Mouse (Mus musculus): Measurements from ENCODE around the gene Cdh3. TPM values are rescaled to one million over a fixed set of nuclear protein-coding genes. Genes with fewer than 3 reads are reported as not detected.

Gene Cdh3
- total and polyA plus RNA-seq, 2 experiments from 2014 or later = 1.3 to 1.4 TPM

- WGBS = 68% methylated on average over 4 of the region's 4 CpGs
- ATAC-seq (no peak), DNase-seq (no peak)
- H3K36me3 ChIP-seq (ENCODE audit: insufficient read depth) = no peaks in the 10 kb centered on the region
- no peak overlapping the region for H3K9ac ChIP-seq
- no peak overlapping the region for H3K4me2 ChIP-seq (ENCODE audit: low read depth)
- H3K4me1 ChIP-seq (ENCODE audit: insufficient read depth) = no peaks in the 10 kb centered on the region
- no peaks in the 10 kb centered on the region for H3K9me3 ChIP-seq (ENCODE audit: low read length)
- H3K27me3 ChIP-seq (ENCODE audit: insufficient read depth, low read length) = no peaks in the 10 kb centered on the region
- no peak overlapping the region for H3K27ac ChIP-seq (ENCODE audit: low read depth, low read length)
- no peak for TF ChIP-seq CTCF (IDR thresholded peaks at IDR 0.05; ENCODE audit: low read depth)
- H3K4me3 ChIP-seq (ENCODE audit: low read depth, low read length) = no peak overlapping the region
These were observed 24.8 kb downstream of the Cdh3 start for GRCm38 (mm10) chr8:106535448-106535847.

GRCm38 (mm10) chr8:106539193-106539592 is 28.5 kb downstream of the Cdh3 start:
- no peaks in the 10 kb centered on the region for H3K36me3 ChIP-seq (ENCODE audit: insufficient read depth)
- WGBS = 75% methylated on average over 5 of the region's 5 CpGs
- TF ChIP-seq CTCF (IDR thresholded peaks at IDR 0.05; ENCODE audit: low read depth) = no peak
- no peak overlapping the region for H3K9ac ChIP-seq
- no peak overlapping the region for H3K27ac ChIP-seq (ENCODE audit: low read depth, low read length)
- no peak for DNase-seq
- no peaks in the 10 kb centered on the region for H3K4me1 ChIP-seq (ENCODE audit: insufficient read depth)
- H3K9me3 ChIP-seq (ENCODE audit: low read length) = no peaks in the 10 kb centered on the region
- H3K27me3 ChIP-seq (ENCODE audit: insufficient read depth, low read length) = no peaks in the 10 kb centered on the region
- H3K4me3 ChIP-seq (ENCODE audit: low read depth, low read length) = no peak overlapping the region
- H3K4me2 ChIP-seq (ENCODE audit: low read depth) = no peak overlapping the region
- ATAC-seq = no peak

- Histone ChIP-seq H3K27ac (ENCODE audit: low read depth, low read length) (no peak overlapping the region), H3K9ac (no peak overlapping the region), H3K27me3 (ENCODE audit: insufficient read depth, low read length) (no peaks in the 10 kb centered on the region), H3K4me3 (ENCODE audit: low read depth, low read length) (no peak overlapping the region), H3K4me1 (ENCODE audit: insufficient read depth) (no peaks in the 10 kb centered on the region), H3K4me2 (ENCODE audit: low read depth) (no peak overlapping the region), H3K9me3 (ENCODE audit: low read length) (no peaks in the 10 kb centered on the region), H3K36me3 (ENCODE audit: insufficient read depth) (no peaks in the 10 kb centered on the region)
- ATAC-seq (no peak), DNase-seq (no peak)
- WGBS = 84% methylated on average over 11 of the region's 11 CpGs
- TF ChIP-seq CTCF (IDR thresholded peaks at IDR 0.05; ENCODE audit: low read depth) = no peak
These were observed 30.3 kb downstream of the Cdh3 start for GRCm38 (mm10) chr8:106541002-106541401.

GRCm38 (mm10) chr8:106543043-106543442 is 32.4 kb downstream of the Cdh3 start:
- Histone ChIP-seq H3K9ac (no peak overlapping the region), H3K4me3 (ENCODE audit: low read depth, low read length) (no peak overlapping the region), H3K9me3 (ENCODE audit: low read length) (no peaks in the 10 kb centered on the region), H3K27me3 (ENCODE audit: insufficient read depth, low read length) (no peaks in the 10 kb centered on the region), H3K36me3 (ENCODE audit: insufficient read depth) (no peaks in the 10 kb centered on the region), H3K4me1 (ENCODE audit: insufficient read depth) (no peaks in the 10 kb centered on the region), H3K4me2 (ENCODE audit: low read depth) (no peak overlapping the region), H3K27ac (ENCODE audit: low read depth, low read length) (no peak overlapping the region)
- no peak for ATAC-seq
- no peak for DNase-seq
- TF ChIP-seq CTCF (IDR thresholded peaks at IDR 0.05; ENCODE audit: low read depth) = no peak
- 74% methylated on average over 8 of the region's 8 CpGs for WGBS

- H3K36me3 ChIP-seq (ENCODE audit: insufficient read depth) = no peaks in the 10 kb centered on the region
- DNase-seq (no peak), ATAC-seq (no peak)
- no peak overlapping the region for H3K9ac ChIP-seq
- 82% methylated on average over 2 of the region's 2 CpGs for WGBS
- no peaks in the 10 kb centered on the region for H3K9me3 ChIP-seq (ENCODE audit: low read length)
- no peak for TF ChIP-seq CTCF (IDR thresholded peaks at IDR 0.05; ENCODE audit: low read depth)
- H3K4me2 ChIP-seq (ENCODE audit: low read depth) = no peak overlapping the region
- H3K4me1 ChIP-seq (ENCODE audit: insufficient read depth) = no peaks in the 10 kb centered on the region
- no peaks in the 10 kb centered on the region for H3K27me3 ChIP-seq (ENCODE audit: insufficient read depth, low read length)
- no peak overlapping the region for H3K4me3 ChIP-seq (ENCODE audit: low read depth, low read length)
- no peak overlapping the region for H3K27ac ChIP-seq (ENCODE audit: low read depth, low read length)
These were observed 34.5 kb downstream of the Cdh3 start for GRCm38 (mm10) chr8:106545149-106545548.

- H3K4me1 ChIP-seq (ENCODE audit: insufficient read depth) = no peaks in the 10 kb centered on the region
- H3K9ac ChIP-seq = no peak overlapping the region
- WGBS = 90% methylated on average over 7 of the region's 7 CpGs
These were observed 36.1 kb downstream of the Cdh3 start for GRCm38 (mm10) chr8:106546746-106547145.

GRCm38 (mm10) chr8:106548366-106548936 is 37.8 kb downstream of the Cdh3 start:
- no peak overlapping the region for H3K4me2 ChIP-seq (ENCODE audit: low read depth)
- H3K9me3 ChIP-seq (ENCODE audit: low read length) = no peaks in the 10 kb centered on the region
- H3K27ac ChIP-seq (ENCODE audit: low read depth, low read length) = no peak overlapping the region
- H3K4me3 ChIP-seq (ENCODE audit: low read depth, low read length) = no peak overlapping the region
- no peaks in the 10 kb centered on the region for H3K36me3 ChIP-seq (ENCODE audit: insufficient read depth)
- no peak for TF ChIP-seq CTCF (IDR thresholded peaks at IDR 0.05; ENCODE audit: low read depth)
- no peak overlapping the region for H3K9ac ChIP-seq
- ATAC-seq = no peak
- 83% methylated on average over 10 of the region's 10 CpGs for WGBS
- no peak for DNase-seq
- H3K4me1 ChIP-seq (ENCODE audit: insufficient read depth) = no peaks in the 10 kb centered on the region
- H3K27me3 ChIP-seq (ENCODE audit: insufficient read depth, low read length) = no peaks in the 10 kb centered on the region

More at GRCm38 (mm10) chr8:106546746-106547145, 36.1 kb downstream of the Cdh3 start:
- no peak for DNase-seq
- H3K27ac ChIP-seq (ENCODE audit: low read depth, low read length) = no peak overlapping the region
- TF ChIP-seq CTCF (IDR thresholded peaks at IDR 0.05; ENCODE audit: low read depth) = no peak
- H3K36me3 ChIP-seq (ENCODE audit: insufficient read depth) = no peaks in the 10 kb centered on the region
- no peaks in the 10 kb centered on the region for H3K27me3 ChIP-seq (ENCODE audit: insufficient read depth, low read length)
- H3K4me3 ChIP-seq (ENCODE audit: low read depth, low read length) = no peak overlapping the region
- ATAC-seq = no peak
- H3K4me2 ChIP-seq (ENCODE audit: low read depth) = no peak overlapping the region
- H3K9me3 ChIP-seq (ENCODE audit: low read length) = no peaks in the 10 kb centered on the region

Data from forebrain, postnatal 0 days (tissue).